Mouse (Mus musculus) megakaryocyte-erythroid progenitor cell, adult 5-6 weeks (primary cell): ENCODE measurements around the gene Fbxo47. TPM values are rescaled to one million over a fixed set of nuclear protein-coding genes. Genes with fewer than 3 reads are reported as not detected.
"Not testable (repeated sequence)": the region's sequence is repeated elsewhere in the genome, so short reads cannot be mapped to it uniquely, and the experiment has no call there.

ENCODE experiments used
- ATAC-seq: replicated peaks from 2 replicates; pipeline ENCODE4 v1.8.0; 2016; ENCODE audit warnings: mild to moderate bottlenecking, inconsistent platforms; ENCODE audit not compliant: severe bottlenecking, poor library complexity, low FRiP score, low TSS enrichment
- total RNA-seq, 2 experiments: library from RNA; stranded (forward) in 1 of 2; stranded (reverse) in 1 of 2; fragments of 200-1000, 215-1000 nt in 1 of 2; fragments of >200 nt in 1 of 2; fragmentation: Nextera tagmentation in 1 of 2; gene quantifications; 2 replicates each; pipeline ENCODE4 v1.2.3; 2014 to 2017

Gene Fbxo47
- total RNA-seq, 2 experiments from 2014 or later: 0.56 to 3.2 TPM

GRCm38 (mm10) chr11:97884601-97885185 lies 739 bp upstream of the Fbxo47 start:
- ATAC-seq: no peak

GRCm38 (mm10) chr11:97883542-97883917 lies 424 bp downstream of the Fbxo47 start:
- peak; percentile 76 for ATAC-seq

- ATAC-seq: no peak
Measured at GRCm38 (mm10) chr11:97880362-97880761, 3.6 kb downstream of the Fbxo47 start.

- ATAC-seq: no peak
Measured at GRCm38 (mm10) chr11:97877341-97877740, 6.6 kb downstream of the Fbxo47 start.

- ATAC-seq: no peak
Measured at GRCm38 (mm10) chr11:97874396-97874795, 9.6 kb downstream of the Fbxo47 start.

GRCm38 (mm10) chr11:97872378-97872777 lies 11.6 kb downstream of the Fbxo47 start:
- ATAC-seq: not testable (repeated sequence)

- no peak for ATAC-seq
Measured at GRCm38 (mm10) chr11:97867591-97867990, 16.4 kb downstream of the Fbxo47 start.

GRCm38 (mm10) chr11:97866091-97866888 lies 17.7 kb downstream of the Fbxo47 start:
- ATAC-seq: no peak

GRCm38 (mm10) chr11:97865421-97865820 lies 18.5 kb downstream of the Fbxo47 start:
- ATAC-seq: no peak

- ATAC-seq: no peak
Measured at GRCm38 (mm10) chr11:97862148-97862547, 21.8 kb downstream of the Fbxo47 start.

GRCm38 (mm10) chr11:97855473-97855872 lies 28.5 kb downstream of the Fbxo47 start:
- ATAC-seq: no peak

- ATAC-seq: no peak
Measured at GRCm38 (mm10) chr11:97851601-97852000, 32.4 kb downstream of the Fbxo47 start.

GRCm38 (mm10) chr11:97850367-97850766 lies 33.6 kb downstream of the Fbxo47 start:
- ATAC-seq: no peak

- no peak for ATAC-seq
Measured at GRCm38 (mm10) chr11:97842001-97842400, 42.0 kb downstream of the Fbxo47 start.

GRCm38 (mm10) chr11:97840991-97841661 lies 42.8 kb downstream of the Fbxo47 start:
- peak; percentile 38 for ATAC-seq

GRCm38 (mm10) chr11:97840539-97840954 lies 43.4 kb downstream of the Fbxo47 start, which contains the start of gene B230217C12Rik:
Gene B230217C12Rik, plus strand, starts transcription at chr11:97840780.
- peak; percentile 43; the same call in 1 of the 2 replicates for ATAC-seq

GRCm38 (mm10) chr11:97840135-97840490 lies 43.8 kb downstream of the Fbxo47 start:
- no peak for ATAC-seq

GRCm38 (mm10) chr11:97839441-97840134 lies 44.4 kb downstream of the Fbxo47 start:
- no peak for ATAC-seq

GRCm38 (mm10) chr11:97838779-97839440 lies 45.0 kb downstream of the Fbxo47 start:
- no peak for ATAC-seq
